Mouse (Mus musculus) stomach, embryonic 15.5 days (tissue): ENCODE data around the gene Bicral. TPM values are rescaled to one million over a fixed set of nuclear protein-coding genes. Genes with fewer than 3 reads are reported as not detected.

Experiments used
- ATAC-seq: fragments of 200-750 bp; cut with Nextera tagmentation; 2 replicates; pipeline ENCODE4 v1.8.0; 2017; ENCODE audit warnings: low read depth, moderate number of reproducible peaks, moderate TSS enrichment; ENCODE audit not compliant: insufficient read depth, low FRiP score
- H3K27ac ChIP-seq: fragments of 300-500 bp; sonication (generic); 2 replicates; pipeline ENCODE4 v1.5.1; 2015; ENCODE audit warnings: mild to moderate bottlenecking, inconsistent platforms
- H3K27me3 ChIP-seq: fragments of 300-500 bp; sonication (generic); replicated peaks from 2 replicates; pipeline ENCODE4 v1.6.1; 2015; ENCODE audit warnings: inconsistent platforms
- H3K36me3 ChIP-seq: fragments of 300-500 bp; sonication (generic); 2 replicates; pipeline ENCODE4 v1.6.1; 2015; ENCODE audit warnings: inconsistent platforms
- H3K4me1 ChIP-seq: fragments of 300-500 bp; sonication (generic); 2 replicates; pipeline ENCODE4 v1.6.1; 2015; ENCODE audit warnings: inconsistent platforms
- H3K4me2 ChIP-seq: fragments of 300-500 bp; sonication (generic); 2 replicates; pipeline ENCODE4 v1.6.1; 2015; ENCODE audit warnings: mild to moderate bottlenecking, inconsistent platforms
- H3K4me3 ChIP-seq: fragments of 300-500 bp; sonication (generic); replicated peaks from 2 replicates; pipeline ENCODE4 v1.5.1; 2015; ENCODE audit warnings: inconsistent platforms
- H3K9ac ChIP-seq: fragments of 300-500 bp; sonication (generic); 2 replicates; pipeline ENCODE4 v1.6.1; 2015; ENCODE audit warnings: inconsistent platforms
- H3K9me3 ChIP-seq: fragments of 300-500 bp; sonication (generic); 2 replicates; pipeline ENCODE4 v1.6.1; 2016; ENCODE audit warnings: inconsistent platforms
- WGBS: fragments of 180-500 bp; shearing (Covaris S2); methylation state at CpG from one replicate; pipeline ENCODE4 v1.1.7; 2015; 5-methylcytosine and 5-hydroxymethylcytosine counted together
- polyA plus RNA-seq: library from polyadenylated mRNA; unstranded; fragments of >200 nt; fragmentation: Nextera tagmentation; extraction: Ambion mirVana; gene quantifications from 2 replicates; pipeline ENCODE4 v1.2.1, GENCODE M21; 2015

Bicral gene
- polyA plus RNA-seq: 4.6 and 5.6 TPM in 2 replicates

DNA sequence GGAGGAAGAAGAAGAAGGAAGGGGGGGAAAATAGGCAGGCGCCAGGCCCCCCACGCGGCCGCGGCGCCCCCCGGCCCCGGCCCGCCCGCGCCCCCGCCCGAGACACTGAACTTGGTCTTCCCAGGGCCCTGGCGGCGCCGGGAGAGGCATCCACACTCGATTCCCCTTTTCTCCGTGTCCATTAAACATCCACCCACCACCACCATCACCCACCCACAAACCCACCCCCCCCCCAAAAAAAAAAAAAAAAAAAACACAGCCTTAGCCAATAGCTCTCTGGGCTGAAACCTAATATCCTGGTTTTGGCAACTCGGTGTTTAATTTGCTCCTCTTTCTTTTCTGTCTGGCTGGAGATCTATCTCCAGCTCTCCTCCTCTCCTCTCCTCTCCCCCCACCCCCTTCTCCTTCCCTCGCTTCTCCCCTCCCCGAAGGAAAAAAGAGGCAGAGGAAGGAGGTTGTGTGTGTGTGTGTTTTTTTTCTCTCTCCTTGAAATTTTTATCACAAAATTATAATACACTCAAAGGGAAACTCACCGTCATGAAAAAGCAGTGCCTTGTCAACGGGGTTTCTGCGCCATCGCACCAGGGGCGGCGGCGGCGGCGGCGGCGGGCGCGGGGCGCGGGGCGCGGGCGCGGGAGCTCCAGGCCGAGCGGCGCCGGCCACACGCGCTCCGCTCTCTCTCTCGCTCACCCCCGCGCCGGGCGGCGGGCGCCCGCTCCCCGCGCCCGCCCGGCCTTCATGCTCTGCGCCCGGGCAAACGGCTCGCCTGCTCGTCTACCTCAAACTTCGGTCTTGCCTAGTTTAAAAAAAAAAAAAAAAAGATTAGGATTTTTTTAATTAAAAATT is at the start of gene Bicral:
Gene Bicral, minus strand, starts transcription at position 580 of the 846 bp plus-strand sequence.
- ATAC-seq: peak; percentile 42
- Histone ChIP-seq H3K27ac (peak within 1 kb of the TSS; percentile 100), H3K4me1 (peaks cover 18% of the 10 kb centered on the region), H3K27me3 (no peaks in the 10 kb centered on the region), H3K4me2 (peak within 1 kb of the TSS; percentile 55), H3K9me3 (no peaks in the 10 kb centered on the region), H3K4me3 (peak within 1 kb of the TSS; percentile 84), H3K36me3 (no peaks in the 10 kb centered on the region), H3K9ac (peak within 1 kb of the TSS; percentile 93)
- 0% methylated on average over 37 of the region's 65 CpGs for WGBS

DNA sequence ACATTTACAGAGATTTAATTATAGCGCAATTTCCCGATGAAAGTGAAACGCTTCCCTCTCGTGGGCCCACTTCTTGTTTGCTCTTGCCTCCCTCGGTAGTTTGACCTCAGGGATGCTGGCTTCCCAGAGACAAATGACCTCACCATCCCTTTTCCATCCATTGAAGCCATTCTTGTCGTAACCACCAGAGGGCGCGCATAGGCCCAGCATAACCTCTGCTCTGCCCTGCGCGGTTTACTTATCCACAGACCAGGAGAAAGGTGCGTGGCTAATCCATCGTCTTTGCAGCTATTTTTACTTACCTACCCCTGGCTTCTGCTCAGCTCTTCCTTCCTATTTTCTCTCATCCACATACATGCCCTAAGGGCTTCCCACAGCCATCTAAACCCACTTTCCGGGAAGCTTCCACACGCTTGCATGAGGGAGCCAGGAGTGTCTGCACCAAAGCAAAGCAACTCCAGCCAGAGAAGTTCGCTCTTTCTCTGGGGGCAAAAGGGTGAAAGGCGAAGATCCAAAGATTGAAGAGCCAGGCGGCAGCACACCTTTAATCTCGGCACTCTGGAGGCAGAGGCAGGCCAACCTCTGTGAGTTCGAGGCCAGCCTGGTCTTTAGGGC is 45.7 kb upstream of the Bicral start:
- Histone ChIP-seq H3K4me1 (no peaks in the 10 kb centered on the region), H3K4me2 (no peak overlapping the region), H3K27me3 (no peaks in the 10 kb centered on the region), H3K36me3 (no peaks in the 10 kb centered on the region), H3K4me3 (no peak overlapping the region), H3K9ac (no peak overlapping the region), H3K9me3 (no peaks in the 10 kb centered on the region), H3K27ac (no peak overlapping the region)
- 21% methylated on average over 19 of the region's 19 CpGs for WGBS
- peak; percentile 76; the same call in 1 of the 2 replicates for ATAC-seq

DNA sequence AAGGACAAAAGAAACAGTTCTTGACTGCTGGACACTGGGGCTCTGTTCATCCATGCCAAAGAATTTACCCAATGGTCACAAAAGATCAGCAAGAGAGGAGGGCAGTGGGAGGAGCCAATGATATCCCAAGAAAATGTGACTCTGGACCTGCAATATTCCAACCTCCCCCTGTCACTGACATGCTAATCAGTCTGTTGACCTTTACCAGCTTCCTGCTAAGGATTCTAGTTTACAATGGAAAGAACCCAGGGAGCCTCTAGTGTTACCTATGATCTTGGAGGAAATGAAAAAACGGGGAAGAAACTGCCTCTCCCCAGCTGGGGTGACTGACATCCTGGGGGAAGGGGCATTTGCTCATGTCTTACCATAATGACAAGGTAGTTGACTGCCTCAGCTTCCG is 42.7 kb upstream of the Bicral start:
- Histone ChIP-seq H3K4me1 (peaks cover 8% of the 10 kb centered on the region; the same call in 1 of the 2 replicates), H3K4me2 (no peak overlapping the region), H3K9me3 (no peaks in the 10 kb centered on the region), H3K9ac (no peak overlapping the region), H3K36me3 (no peaks in the 10 kb centered on the region), H3K27ac (no peak overlapping the region), H3K4me3 (no peak overlapping the region), H3K27me3 (no peaks in the 10 kb centered on the region)
- ATAC-seq: no peak
- 59% methylated on average over 2 of the region's 2 CpGs for WGBS

- no peak for ATAC-seq
- H3K9me3 ChIP-seq: no peaks in the 10 kb centered on the region
- H3K4me1 ChIP-seq: peaks cover 12% of the 10 kb centered on the region
- H3K4me2 ChIP-seq: 0 out of 2 replicates have a peak overlapping the region, but pooled peaks have one; percentile 11
- 30% methylated on average over 13 of the region's 13 CpGs for WGBS
- H3K36me3 ChIP-seq: no peaks in the 10 kb centered on the region
- no peaks in the 10 kb centered on the region for H3K27me3 ChIP-seq
- H3K4me3 ChIP-seq: no peak overlapping the region
- H3K9ac ChIP-seq: no peak overlapping the region
- peak overlapping the region; percentile 1; the same call in 1 of the 2 replicates for H3K27ac ChIP-seq
These were observed 39.1 kb upstream of the Bicral start for GRCm38 (mm10) chr17:46897221-46897950.

DNA sequence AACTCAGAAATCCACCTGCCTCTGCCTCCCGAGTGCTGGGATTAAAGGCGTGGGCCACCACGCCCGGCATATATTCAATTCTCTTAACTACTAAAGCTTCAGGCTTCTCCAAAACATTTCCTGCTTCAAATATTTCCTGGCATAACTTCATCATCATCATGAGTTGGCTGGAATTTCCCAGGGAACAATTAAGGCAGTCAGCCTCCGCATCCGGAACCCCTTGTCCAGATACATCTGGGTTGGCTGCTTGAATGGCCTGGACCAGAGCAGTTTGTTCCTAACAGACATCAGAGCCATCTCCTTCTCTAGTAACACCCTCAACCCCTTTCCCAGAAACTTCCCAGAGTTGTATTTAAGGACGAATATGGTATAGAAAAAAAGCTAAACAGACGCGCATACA is 37.1 kb upstream of the Bicral start:
- 84% methylated on average over 9 of the region's 9 CpGs for WGBS

DNA sequence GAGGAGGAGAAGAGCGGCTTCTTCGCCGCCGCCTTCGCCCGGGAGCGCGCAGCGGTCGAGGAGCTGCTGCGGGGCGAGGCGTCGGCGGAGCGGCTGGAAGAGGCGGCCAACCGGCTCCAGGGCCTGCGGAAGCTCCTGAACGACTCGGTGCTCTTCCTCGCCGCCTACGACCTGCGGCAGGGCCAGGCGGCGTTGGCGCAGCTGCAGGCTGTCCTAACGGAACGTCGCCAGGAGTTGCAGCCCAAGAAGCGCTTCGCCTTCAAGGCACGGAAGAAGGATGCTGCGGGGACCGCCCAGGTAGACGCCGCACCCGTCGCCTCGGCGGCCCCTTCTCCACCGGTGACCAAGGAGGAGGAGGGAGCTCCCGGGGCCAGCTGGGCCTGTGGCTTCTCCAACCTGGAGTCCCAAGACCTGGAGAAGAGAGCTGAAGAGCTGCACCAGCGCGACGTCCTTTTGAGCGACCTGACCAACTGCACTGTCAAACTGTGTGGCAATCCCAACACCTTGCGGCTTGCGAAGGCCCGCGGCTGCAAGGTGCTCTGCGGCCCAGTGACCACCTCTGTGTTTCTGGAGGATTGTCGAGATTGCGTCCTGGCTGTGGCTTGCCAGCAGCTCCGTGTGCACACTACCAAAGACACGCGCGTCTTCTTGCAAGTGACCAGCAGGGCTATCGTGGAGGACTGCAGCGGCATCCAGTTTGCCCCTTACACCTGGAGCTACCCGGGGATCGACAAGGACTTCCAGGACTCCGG is 32.7 kb upstream of the Bicral start:
- Histone ChIP-seq H3K27ac (peak overlapping the region; percentile 88), H3K9me3 (no peaks in the 10 kb centered on the region), H3K4me2 (peak overlapping the region; percentile 94), H3K9ac (peak overlapping the region; percentile 95), H3K36me3 (no peaks in the 10 kb centered on the region), H3K4me1 (peaks cover 23% of the 10 kb centered on the region), H3K27me3 (no peaks in the 10 kb centered on the region), H3K4me3 (peak overlapping the region; percentile 92)
- ATAC-seq: peak; percentile 20; the same call in 1 of the 2 replicates
- under 1% methylated on average over 62 of the region's 64 CpGs for WGBS

More for the DNA sequence above, 37.1 kb upstream of the Bicral start:
- Histone ChIP-seq H3K4me2 (no peak overlapping the region), H3K4me1 (peaks cover 24% of the 10 kb centered on the region), H3K9ac (no peak overlapping the region), H3K9me3 (no peaks in the 10 kb centered on the region), H3K4me3 (no peak overlapping the region), H3K27me3 (no peaks in the 10 kb centered on the region), H3K36me3 (no peaks in the 10 kb centered on the region), H3K27ac (no peak overlapping the region)
- no peak for ATAC-seq

- peak within 1 kb of the TSS; percentile 95 for H3K9ac ChIP-seq
- peak; percentile 89 for ATAC-seq
- peaks cover 28% of the 10 kb centered on the region for H3K4me1 ChIP-seq
- WGBS: under 1% methylated on average over 40 of the region's 40 CpGs
- peak within 1 kb of the TSS; percentile 98 for H3K27ac ChIP-seq
- no peaks in the 10 kb centered on the region for H3K36me3 ChIP-seq
- H3K4me3 ChIP-seq: peak within 1 kb of the TSS; percentile 92
- peak within 1 kb of the TSS; percentile 94 for H3K4me2 ChIP-seq
- H3K27me3 ChIP-seq: no peaks in the 10 kb centered on the region
- no peaks in the 10 kb centered on the region for H3K9me3 ChIP-seq
These were observed 32.0 kb upstream of the Bicral start, which contains the start of gene Tbcc for GRCm38 (mm10) chr17:46890116-46890815. Tbcc (plus strand) TSS chr17:46890684.

GRCm38 (mm10) chr17:46889450-46890084 is 31.3 kb upstream of the Bicral start:
- H3K4me2 ChIP-seq: peak overlapping the region; percentile 92
- H3K27ac ChIP-seq: peak overlapping the region; percentile 98
- peak; percentile 24 for ATAC-seq
- H3K9ac ChIP-seq: peak overlapping the region; percentile 71
- peak overlapping the region; percentile 66 for H3K4me3 ChIP-seq
- H3K9me3 ChIP-seq: no peaks in the 10 kb centered on the region
- H3K4me1 ChIP-seq: peaks cover 28% of the 10 kb centered on the region
- H3K27me3 ChIP-seq: no peaks in the 10 kb centered on the region
- H3K36me3 ChIP-seq: no peaks in the 10 kb centered on the region
- WGBS: under 1% methylated on average over 44 of the region's 44 CpGs

DNA sequence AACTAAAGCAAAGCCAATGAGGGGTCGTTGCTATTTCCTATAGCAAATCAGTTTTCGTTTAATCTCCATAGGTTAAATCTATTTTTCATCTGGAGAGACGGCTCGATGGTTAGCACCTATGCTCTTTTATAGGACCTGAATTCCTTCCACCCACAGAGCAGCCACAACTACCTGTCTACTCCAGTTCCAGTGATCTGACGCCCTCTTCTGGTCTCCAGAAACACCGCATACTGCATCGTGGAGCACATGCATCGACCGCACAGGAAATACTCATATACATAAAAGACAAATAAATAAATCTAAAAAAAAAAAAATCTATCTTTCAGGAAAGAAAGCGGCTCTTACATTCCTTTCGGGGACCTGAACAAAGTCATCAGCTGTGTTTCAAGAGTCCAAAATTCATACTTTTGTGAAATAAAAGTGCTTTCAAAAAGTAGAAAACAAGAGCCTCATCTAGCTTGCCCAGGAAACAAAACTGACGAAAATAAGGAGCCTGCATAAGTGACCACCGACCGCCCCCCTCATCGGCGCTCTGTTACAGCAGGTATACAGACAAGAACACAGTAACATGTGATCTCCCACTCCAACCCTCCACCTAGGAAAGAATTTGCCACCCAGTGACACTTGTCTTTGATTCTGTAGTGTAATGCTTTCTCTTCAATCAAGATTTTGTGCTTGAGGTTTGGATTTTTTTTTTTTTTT is 30.4 kb upstream of the Bicral start:
- WGBS: 31% methylated on average over 16 of the region's 16 CpGs
- ATAC-seq: no peak
- peaks cover 28% of the 10 kb centered on the region for H3K4me1 ChIP-seq
- H3K9me3 ChIP-seq: no peaks in the 10 kb centered on the region
- H3K27ac ChIP-seq: peak overlapping the region; percentile 98
- no peaks in the 10 kb centered on the region for H3K27me3 ChIP-seq
- H3K9ac ChIP-seq: peak overlapping the region; percentile 71; the same call in 1 of the 2 replicates
- peak overlapping the region; percentile 92 for H3K4me2 ChIP-seq
- H3K36me3 ChIP-seq: no peaks in the 10 kb centered on the region
- H3K4me3 ChIP-seq: peak overlapping the region; percentile 66
